Mouse (Mus musculus) MEL (cell line): Measurements from ENCODE around the gene Syt11.

Source experiments
- CTCF ChIP-seq, 3 experiments: IDR thresholded peaks in 2 of 3; conservative IDR thresholded peaks in 1 of 3; 2 replicates each; pipeline ENCODE4 v1.5.1; 2011 to 2012; ENCODE audit warnings: low read length in 3 of 3, low read depth in 2 of 3, mild to moderate bottlenecking in 2 of 3, improper control_type of control experiment in 1 of 3, inconsistent platforms in 1 of 3, mixed read lengths in 1 of 3, moderate library complexity in 1 of 3; ENCODE audit not compliant: control insufficient read depth in 1 of 3, insufficient read depth in 1 of 3, poor library complexity in 1 of 3, severe bottlenecking in 1 of 3
- ETS1 ChIP-seq: IDR thresholded peaks from 2 replicates; pipeline ENCODE4 v1.6.1; 2012; ENCODE audit warnings: low read depth, mild to moderate bottlenecking, inconsistent platforms, low read length, improper control_type of control experiment, moderate library complexity
- POLR2A ChIP-seq, 2 experiments: IDR thresholded peaks; 2 replicates each; pipeline ENCODE4 v1.6.1; 2011 to 2012; ENCODE audit warnings: low read length in 2 of 2, mild to moderate bottlenecking in 2 of 2, control low read depth in 1 of 2, improper control_type of control experiment in 1 of 2, low read depth in 1 of 2, moderate library complexity in 1 of 2; ENCODE audit not compliant: control insufficient read depth in 1 of 2, insufficient read depth in 1 of 2, poor library complexity in 1 of 2
- SMC3 ChIP-seq: IDR thresholded peaks from 2 replicates; pipeline ENCODE4 v1.6.1; 2011; ENCODE audit warnings: low read depth, low read length, improper control_type of control experiment

GRCm38 (mm10) chr3:88755541-88755940, 19.4 kb downstream of the Syt11 start:
- TF ChIP-seq ETS1 (no peak), CTCF (IDR thresholded peaks at IDR 0.05 in 2 of 3, conservative IDR thresholded peaks at IDR 0.05 in 1 of 3; ENCODE audit: control insufficient read depth in 1 of 3, insufficient read depth in 1 of 3, low read depth in 2 of 3, low read length in 3 of 3, poor library complexity in 1 of 3, severe bottlenecking in 1 of 3) (no peak), POLR2A (IDR thresholded peaks at IDR 0.05; ENCODE audit: control insufficient read depth in 1 of 2, insufficient read depth in 1 of 2, low read depth in 1 of 2, low read length in 2 of 2, poor library complexity in 1 of 2) (no peak), SMC3 (no peak)
